Mouse (Mus musculus) forebrain, embryonic 14.5 days (tissue): ENCODE data around the gene Riox1. TPM values are rescaled to one million over a fixed set of nuclear protein-coding genes. Genes with fewer than 3 reads are reported as not detected.
"Not testable (repeated sequence)": the region's sequence is repeated elsewhere in the genome, so short reads cannot be mapped to it uniquely, and the experiment has no call there.

ENCODE experiments used
- ATAC-seq: fragments of 200-750 bp; cut with Nextera tagmentation; 2 replicates; pipeline ENCODE4 v1.8.0; 2017; ENCODE audit warnings: mild to moderate bottlenecking, moderate library complexity
- DNase-seq: peaks from one replicate; pipeline ENCODE4 v3.0.0-alpha.2; 2015; ENCODE audit warnings: low spot score
- H3K27ac ChIP-seq: fragments of 300-500 bp; sonication (generic); 2 replicates; pipeline ENCODE4 v1.5.1; 2014; ENCODE audit warnings: low read depth, mild to moderate bottlenecking, control low read depth, low read length, moderate library complexity
- H3K27me3 ChIP-seq: fragments of 300-500 bp; sonication (generic); replicated peaks from 2 replicates; pipeline ENCODE4 v1.6.1; 2014; ENCODE audit warnings: low read length, control low read depth, mixed read lengths; ENCODE audit not compliant: control insufficient read depth, insufficient read depth
- H3K36me3 ChIP-seq: fragments of 300-500 bp; sonication (generic); 2 replicates; pipeline ENCODE4 v1.6.1; 2014; ENCODE audit warnings: low read length, control low read depth; ENCODE audit not compliant: control insufficient read depth, insufficient read depth
- H3K4me1 ChIP-seq: fragments of 300-500 bp; sonication (generic); 2 replicates; pipeline ENCODE4 v1.6.1; 2014; ENCODE audit warnings: antibody characterized with exemption, low read length, control low read depth; ENCODE audit not compliant: control insufficient read depth, insufficient read depth
- H3K4me2 ChIP-seq: fragments of 300-500 bp; sonication (generic); 2 replicates; pipeline ENCODE4 v1.6.1; 2014; ENCODE audit warnings: mild to moderate bottlenecking, control low read depth, low read length
- H3K4me3 ChIP-seq: fragments of 300-500 bp; sonication (generic); 2 replicates; pipeline ENCODE4 v1.5.1; 2014; ENCODE audit warnings: low read depth, low read length, control low read depth
- H3K9ac ChIP-seq: fragments of 300-500 bp; sonication (generic); 2 replicates; pipeline ENCODE4 v1.6.1; 2014; ENCODE audit warnings: mild to moderate bottlenecking, low read length, control low read depth, moderate library complexity
- H3K9me3 ChIP-seq: fragments of 300-500 bp; sonication (generic); replicated peaks from 2 replicates; pipeline ENCODE4 v1.6.1; 2016; ENCODE audit warnings: low read length, control low read depth, mixed read lengths; ENCODE audit not compliant: control insufficient read depth
- WGBS: fragments of 180-500 bp; shearing (Covaris S2); extraction: QIAGEN DNeasy Blood & Tissue Kit; methylation state at CpG from one replicate; pipeline ENCODE4 v1.1.7; 2014; 5-methylcytosine and 5-hydroxymethylcytosine counted together
- polyA plus RNA-seq: library from polyadenylated mRNA; unstranded; fragments of >200 nt; fragmentation: Nextera tagmentation; extraction: Ambion mirVana; gene quantifications from 2 replicates; pipeline ENCODE4 v1.2.1, GENCODE M21; 2014

The Riox1 gene
- polyA plus RNA-seq, 1 experiment from 2014 or later: 8.7 TPM

GRCm38 (mm10) chr12:83923486-83923859 is 26.9 kb upstream of the Riox1 start:
- Histone ChIP-seq H3K36me3 (no peaks in the 10 kb centered on the region), H3K4me2 (no peak overlapping the region)

GRCm38 (mm10) chr12:83924332-83924731 is 26.1 kb upstream of the Riox1 start:
- Histone ChIP-seq H3K4me2 (no peak overlapping the region), H3K4me1 (peaks cover 5% of the 10 kb centered on the region), H3K27me3 (no peaks in the 10 kb centered on the region), H3K36me3 (no peaks in the 10 kb centered on the region), H3K9me3 (no peaks in the 10 kb centered on the region), H3K9ac (no peak overlapping the region), H3K4me3 (no peak overlapping the region), H3K27ac (no peak overlapping the region)
- ATAC-seq (no peak), DNase-seq (no peak)
- WGBS: 51% methylated on average over 3 of the region's 3 CpGs

More at GRCm38 (mm10) chr12:83923486-83923859, 26.9 kb upstream of the Riox1 start:
- H3K4me1 ChIP-seq: peaks cover 5% of the 10 kb centered on the region
- H3K9ac ChIP-seq: no peak overlapping the region
- 84% methylated on average over 1 of the region's 1 CpGs for WGBS
- H3K27me3 ChIP-seq: no peaks in the 10 kb centered on the region
- ATAC-seq (no peak), DNase-seq (no peak)
- no peaks in the 10 kb centered on the region for H3K9me3 ChIP-seq
- no peak overlapping the region for H3K4me3 ChIP-seq
- no peak overlapping the region for H3K27ac ChIP-seq

DNA sequence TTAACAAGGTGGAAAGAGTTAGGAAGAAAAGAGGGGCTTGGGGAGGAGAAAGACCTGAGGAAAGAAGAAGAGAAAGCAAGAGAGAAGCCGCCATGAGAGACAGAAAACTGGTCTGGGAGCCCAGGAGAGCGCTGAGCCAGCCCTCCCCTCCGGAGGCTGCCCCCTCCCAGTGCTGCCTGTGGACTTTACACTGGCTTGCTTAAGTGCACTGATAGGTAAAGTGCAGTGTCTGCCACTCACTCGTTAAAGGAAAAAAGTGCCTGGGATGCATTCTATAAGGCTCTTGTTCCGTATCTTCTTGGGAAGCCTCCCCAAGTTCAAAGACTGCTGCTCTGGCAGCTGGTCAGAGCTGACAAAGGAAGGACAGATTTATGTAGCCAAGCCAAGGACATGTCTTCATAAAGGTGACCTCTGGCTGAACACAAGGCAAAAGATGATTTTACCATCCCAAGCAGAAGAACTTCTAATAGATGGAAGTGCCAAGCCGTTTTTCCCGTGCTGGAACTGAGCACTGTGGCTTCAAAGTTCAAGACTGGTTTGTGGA is 25.2 kb upstream of the Riox1 start:
- Histone ChIP-seq H3K36me3 (no peaks in the 10 kb centered on the region), H3K4me2 (no peak overlapping the region), H3K9me3 (no peaks in the 10 kb centered on the region), H3K27ac (no peak overlapping the region), H3K4me1 (peaks cover 5% of the 10 kb centered on the region), H3K9ac (no peak overlapping the region), H3K27me3 (no peaks in the 10 kb centered on the region), H3K4me3 (no peak overlapping the region)
- ATAC-seq: no peak
- WGBS: 52% methylated on average over 7 of the region's 7 CpGs
- no peak for DNase-seq

- Histone ChIP-seq H3K9ac (no peak overlapping the region), H3K4me1 (no peaks in the 10 kb centered on the region; the same call in 1 of the 2 replicates), H3K36me3 (no peaks in the 10 kb centered on the region)
Measured at GRCm38 (mm10) chr12:83926061-83926460, 24.3 kb upstream of the Riox1 start.

DNA sequence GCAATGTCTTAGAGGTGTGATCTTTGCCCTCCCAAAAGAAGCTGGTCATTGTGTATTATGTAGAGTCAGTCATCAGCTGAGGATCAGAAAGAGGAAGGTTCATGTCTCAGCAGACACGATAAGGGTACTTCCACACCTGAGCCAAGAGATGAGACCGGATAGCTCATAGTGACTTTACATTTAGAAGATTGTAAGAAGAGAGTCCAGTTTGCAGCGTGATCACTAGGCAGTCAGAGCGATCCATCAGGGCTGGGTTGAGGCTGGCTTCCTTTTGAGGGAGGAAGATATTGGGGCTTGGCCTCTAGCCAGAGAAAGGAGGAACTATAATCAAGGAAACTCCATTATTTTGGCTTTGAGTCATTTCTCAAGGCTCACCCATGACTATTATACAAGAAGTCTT is 22.7 kb upstream of the Riox1 start:
- Histone ChIP-seq H3K27ac (no peak overlapping the region), H3K36me3 (no peaks in the 10 kb centered on the region), H3K4me2 (no peak overlapping the region), H3K9ac (no peak overlapping the region), H3K4me3 (no peak overlapping the region), H3K9me3 (no peaks in the 10 kb centered on the region), H3K27me3 (no peaks in the 10 kb centered on the region), H3K4me1 (no peaks in the 10 kb centered on the region)
- no peak for ATAC-seq
- DNase-seq: no peak
- WGBS: 81% methylated on average over 4 of the region's 4 CpGs

More at GRCm38 (mm10) chr12:83926061-83926460, 24.3 kb upstream of the Riox1 start:
- H3K27ac ChIP-seq: no peak overlapping the region
- 58% methylated on average over 2 of the region's 2 CpGs for WGBS
- ATAC-seq: no peak
- no peak overlapping the region for H3K4me2 ChIP-seq
- no peak for DNase-seq
- no peaks in the 10 kb centered on the region for H3K27me3 ChIP-seq
- no peaks in the 10 kb centered on the region for H3K9me3 ChIP-seq
- H3K4me3 ChIP-seq: no peak overlapping the region

DNA sequence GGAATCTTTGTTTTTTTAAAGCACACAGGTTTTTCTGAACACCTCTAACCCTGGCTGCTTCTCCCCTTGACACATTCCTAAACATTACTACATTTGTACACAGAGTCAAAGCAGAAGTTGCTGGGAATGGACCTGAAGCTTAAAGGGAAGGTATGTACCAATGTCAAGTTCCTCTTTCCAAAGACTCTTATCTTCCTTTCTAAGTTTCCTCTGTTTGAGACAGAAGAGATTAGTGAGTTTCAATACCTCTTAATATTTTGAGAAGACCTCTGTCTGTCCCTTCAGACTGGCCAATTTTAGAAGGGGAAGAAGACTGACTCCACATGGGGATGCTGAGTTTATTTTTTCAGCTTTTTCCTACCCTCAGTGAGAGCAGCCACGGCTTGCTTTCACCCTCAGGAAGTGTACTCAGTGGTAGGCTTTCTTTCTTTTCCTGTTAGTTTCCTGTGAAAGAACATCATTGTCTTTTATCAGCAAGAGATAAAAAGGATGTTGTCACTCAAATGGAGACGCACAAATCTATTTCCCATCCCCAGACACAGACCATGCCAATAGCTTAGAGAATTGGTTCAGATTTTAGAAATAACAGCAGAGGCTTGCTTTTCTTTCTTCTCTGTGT is 21.1 kb upstream of the Riox1 start:
- DNase-seq: no peak
- no peaks in the 10 kb centered on the region for H3K36me3 ChIP-seq
- no peak overlapping the region for H3K27ac ChIP-seq
- no peak overlapping the region for H3K4me2 ChIP-seq
- no peak overlapping the region for H3K4me3 ChIP-seq
- no peak overlapping the region for H3K9ac ChIP-seq
- WGBS: 51% methylated on average over 2 of the region's 2 CpGs
- ATAC-seq: no peak
- H3K9me3 ChIP-seq: no peaks in the 10 kb centered on the region
- no peaks in the 10 kb centered on the region for H3K4me1 ChIP-seq
- H3K27me3 ChIP-seq: no peaks in the 10 kb centered on the region

- Histone ChIP-seq H3K27ac (no peak overlapping the region), H3K36me3 (no peaks in the 10 kb centered on the region), H3K4me2 (no peak overlapping the region), H3K4me3 (no peak overlapping the region), H3K27me3 (no peaks in the 10 kb centered on the region), H3K4me1 (no peaks in the 10 kb centered on the region), H3K9ac (no peak overlapping the region), H3K9me3 (no peaks in the 10 kb centered on the region)
- ATAC-seq (no peak), DNase-seq (no peak)
- WGBS: 75% methylated on average over 10 of the region's 10 CpGs
Measured at GRCm38 (mm10) chr12:83937600-83937999, 12.8 kb upstream of the Riox1 start.

GRCm38 (mm10) chr12:83938592-83938991 is 11.8 kb upstream of the Riox1 start:
- ATAC-seq, H3K36me3 ChIP-seq, H3K4me2 ChIP-seq, H3K4me3 ChIP-seq, DNase-seq, H3K27ac ChIP-seq, H3K9ac ChIP-seq, H3K27me3 ChIP-seq, H3K4me1 ChIP-seq, H3K9me3 ChIP-seq: not testable (repeated sequence)
- 42% methylated on average over 1 of the region's 1 CpGs for WGBS

DNA sequence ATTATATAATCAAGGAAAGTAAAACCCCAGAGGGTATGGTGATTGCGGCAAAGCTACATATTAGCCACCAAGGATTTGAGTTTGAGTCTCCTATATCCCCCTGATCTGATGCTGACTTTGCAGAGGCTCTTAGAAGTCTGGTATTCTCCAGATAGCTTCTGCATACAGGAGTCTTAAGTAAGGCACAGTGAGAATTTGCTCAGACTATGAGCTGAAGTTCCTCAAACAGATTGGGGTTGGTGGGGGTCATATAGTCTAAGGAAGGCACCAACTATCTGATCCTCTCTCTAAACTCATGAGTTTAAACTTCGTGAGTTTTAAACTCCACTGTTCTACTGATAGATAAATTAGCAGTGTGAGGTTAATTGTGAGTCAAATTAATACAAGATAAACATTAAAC is 11.1 kb upstream of the Riox1 start:
- no peaks in the 10 kb centered on the region for H3K4me1 ChIP-seq
- H3K36me3 ChIP-seq: no peaks in the 10 kb centered on the region
- no peak overlapping the region for H3K4me2 ChIP-seq
- no peak overlapping the region for H3K9ac ChIP-seq
- 74% methylated on average over 2 of the region's 2 CpGs for WGBS
- H3K27ac ChIP-seq: no peak overlapping the region
- no peaks in the 10 kb centered on the region for H3K27me3 ChIP-seq
- no peak for DNase-seq
- no peaks in the 10 kb centered on the region for H3K9me3 ChIP-seq
- H3K4me3 ChIP-seq: no peak overlapping the region
- ATAC-seq: no peak
